Mouse (Mus musculus) G1E-ER4 (cell line): Measurements from ENCODE around the gene Gm26897. TPM values are rescaled to one million over a fixed set of nuclear protein-coding genes. Genes with fewer than 3 reads are reported as not detected.

Experiments used
- GATA1 ChIP-seq: IDR thresholded peaks from one replicate; pipeline ENCODE4 v1.8.0; 2012; ENCODE audit warnings: low read length, inconsistent platforms
- polyA plus RNA-seq: library from polyadenylated mRNA; stranded (reverse); fragments of >175 nt; gene quantifications from 2 replicates; pipeline ENCODE4 v1.2.3, GENCODE M21; 2012

The Gm26897 gene
- polyA plus RNA-seq, 1 experiment: not detected

GRCm38 (mm10) chr5:111740384-111741275, 6.9 kb downstream of the Gm26897 start:
- TF ChIP-seq GATA1: no peak

DNA sequence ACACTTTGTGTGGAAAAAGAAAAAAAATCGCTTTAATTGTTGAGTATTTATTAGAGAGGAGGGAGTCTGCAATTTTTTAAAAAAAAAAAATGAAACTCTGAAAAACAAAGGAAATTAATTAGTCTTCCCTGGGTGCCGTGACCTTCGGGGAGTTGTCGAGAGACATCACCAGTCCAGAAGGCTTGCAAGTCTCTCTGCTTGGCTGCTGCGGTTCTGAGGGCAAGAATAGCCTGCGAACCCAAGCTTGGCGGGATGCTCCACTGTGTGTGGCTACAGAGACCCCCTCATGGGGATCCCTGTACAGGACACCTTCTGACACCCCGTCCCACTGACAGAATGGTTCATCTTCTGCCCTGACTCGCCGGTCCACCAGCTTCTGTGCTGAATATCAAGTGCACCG, 7.6 kb downstream of the Gm26897 start:
- no peak for TF ChIP-seq GATA1

DNA sequence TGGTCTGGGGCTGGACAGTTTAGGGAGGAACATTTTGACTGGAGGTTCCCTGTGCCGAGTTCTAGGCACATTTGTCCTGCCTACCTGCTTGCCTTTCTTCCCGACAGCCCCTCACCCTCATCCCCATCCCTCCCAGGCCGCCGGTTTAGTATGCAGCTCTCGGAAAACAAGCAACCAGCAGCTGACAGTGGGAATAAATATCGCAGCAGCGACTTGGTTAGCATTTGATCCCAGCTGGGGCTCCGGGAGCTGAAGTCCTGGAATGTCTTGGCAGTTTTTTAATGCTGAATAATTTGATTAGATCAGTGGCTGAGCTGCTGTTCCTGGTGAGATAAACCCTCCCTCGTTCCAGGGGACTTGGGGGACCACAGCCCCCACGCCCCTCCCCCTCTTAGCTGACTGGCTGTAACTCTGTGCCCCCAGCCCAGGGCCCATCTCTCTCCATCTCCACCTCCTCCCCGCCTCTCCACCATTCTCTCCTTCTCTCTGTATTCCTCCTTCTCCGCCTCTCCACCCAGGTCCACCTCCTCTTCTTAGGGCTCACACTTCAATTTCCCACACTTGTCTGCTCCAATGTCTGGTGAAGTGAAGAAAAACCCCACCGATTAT, 8.7 kb downstream of the Gm26897 start:
- no peak for TF ChIP-seq GATA1

- no peak for TF ChIP-seq GATA1
Observed at GRCm38 (mm10) chr5:111749599-111749998, 15.9 kb downstream of the Gm26897 start.

- no peak for TF ChIP-seq GATA1
Observed at GRCm38 (mm10) chr5:111750092-111750491, 16.4 kb downstream of the Gm26897 start.

- no peak for TF ChIP-seq GATA1
Observed at GRCm38 (mm10) chr5:111754484-111755139, 20.9 kb downstream of the Gm26897 start.

DNA sequence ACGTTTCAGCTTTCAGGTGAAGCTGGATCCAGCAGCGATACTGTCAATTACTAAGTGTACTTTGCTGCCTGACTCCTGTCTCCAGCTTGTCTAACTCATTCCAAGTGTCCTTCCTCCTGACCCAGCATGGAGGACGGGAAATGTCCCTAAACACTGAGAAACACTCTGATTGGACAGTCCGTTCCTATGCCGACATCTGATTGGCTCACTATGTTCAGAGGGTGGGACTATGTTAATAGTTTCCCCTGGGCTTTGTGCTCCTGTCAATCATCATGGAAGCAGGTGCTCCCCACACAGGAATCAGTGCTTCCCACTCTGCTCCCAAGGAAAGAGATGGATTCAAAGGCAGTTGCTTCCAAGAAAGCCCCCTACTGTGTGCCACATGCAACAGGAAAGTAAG, 21.6 kb downstream of the Gm26897 start:
- TF ChIP-seq GATA1: no peak

GRCm38 (mm10) chr5:111760721-111761480, 27.2 kb downstream of the Gm26897 start:
- TF ChIP-seq GATA1: no peak

- TF ChIP-seq GATA1: no peak
Observed at GRCm38 (mm10) chr5:111761574-111761973, 27.9 kb downstream of the Gm26897 start.

GRCm38 (mm10) chr5:111762085-111762484, 28.4 kb downstream of the Gm26897 start:
- TF ChIP-seq GATA1: no peak

DNA sequence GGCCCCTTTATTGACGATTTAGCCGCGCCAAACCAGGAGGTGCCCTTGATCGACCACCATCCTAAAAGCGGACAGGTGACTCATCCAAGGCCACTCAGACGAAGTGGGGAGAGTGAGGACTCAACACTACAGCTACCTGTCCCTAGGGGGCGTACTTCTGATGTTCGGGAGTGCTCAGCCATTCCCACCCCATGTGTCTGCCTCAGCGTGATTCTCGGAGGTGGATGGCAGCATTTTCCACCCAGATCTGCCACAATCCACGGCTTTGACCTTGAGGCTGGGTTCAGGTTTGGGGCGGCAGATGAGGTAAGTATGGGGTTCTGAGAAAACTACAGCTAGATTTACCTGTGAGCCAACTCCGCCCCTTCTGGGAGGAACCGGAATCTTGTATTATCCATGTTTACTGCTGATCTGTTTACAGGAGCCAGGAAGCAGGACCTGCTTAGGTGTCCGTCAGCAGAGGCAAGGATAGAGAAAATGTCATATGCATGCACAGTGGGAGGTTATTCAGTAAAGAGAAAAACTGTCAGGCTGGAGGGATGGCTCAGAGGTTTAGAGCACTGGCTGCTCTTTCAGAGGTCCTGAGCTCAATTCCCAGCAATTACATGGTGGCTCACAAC, 32.1 kb downstream of the Gm26897 start:
- TF ChIP-seq GATA1: no peak

DNA sequence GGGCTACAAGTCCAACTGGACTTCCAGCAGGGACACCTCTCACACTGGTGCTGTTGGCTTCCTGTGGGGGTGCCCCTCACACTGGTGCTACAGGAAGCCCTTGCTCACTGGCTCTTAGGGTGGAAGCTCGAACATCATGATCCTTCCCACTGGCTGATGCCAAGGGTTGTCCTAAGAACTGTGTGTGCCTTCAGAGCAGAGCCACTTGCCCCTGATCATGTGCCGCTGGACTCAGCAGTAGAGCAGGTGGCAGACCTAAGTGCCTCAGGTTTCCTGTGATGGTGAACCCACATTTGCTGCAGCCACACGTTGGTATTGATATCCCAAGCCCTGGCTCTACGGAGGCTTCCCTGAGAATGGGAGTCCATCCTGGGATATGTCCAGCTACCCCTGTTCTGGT, 33.0 kb downstream of the Gm26897 start:
- TF ChIP-seq GATA1: no peak

- no peak for TF ChIP-seq GATA1
Observed at GRCm38 (mm10) chr5:111770266-111770665, 36.5 kb downstream of the Gm26897 start.

DNA sequence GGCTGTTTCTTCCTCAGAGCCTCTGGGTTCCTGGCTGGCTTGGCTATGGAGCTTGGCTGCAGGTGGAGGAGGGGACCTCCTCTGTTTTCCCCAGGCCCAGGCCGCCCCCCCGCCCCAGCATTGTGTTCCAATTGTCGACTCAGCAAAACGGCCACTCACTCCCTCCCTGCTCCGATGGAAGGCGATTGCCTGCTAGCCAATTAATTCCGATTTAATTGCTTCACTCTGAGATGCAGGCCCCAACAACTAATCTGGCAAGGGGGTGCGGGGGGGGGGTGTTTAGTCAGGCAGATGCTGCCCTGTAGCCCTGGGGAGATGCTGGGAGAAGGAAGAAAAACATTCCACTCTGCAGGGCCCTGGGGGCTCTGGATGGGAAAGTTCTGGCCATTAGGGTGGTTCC, 38.4 kb downstream of the Gm26897 start:
- no peak for TF ChIP-seq GATA1
